Mouse (Mus musculus) megakaryocyte, embryonic 14.5 days (primary cell): ENCODE data around the gene Xrcc6.

Experiments used
- FLI1 ChIP-seq: IDR thresholded peaks from 2 replicates; pipeline ENCODE4 v1.6.1; 2012; ENCODE audit warnings: low read length, inconsistent platforms, mixed read lengths
- GATA1 ChIP-seq: IDR thresholded peaks from 3 replicates; pipeline ENCODE4 v1.6.1; 2012; ENCODE audit warnings: mixed read lengths, low read length, inconsistent platforms, borderline replicate concordance

GRCm38 (mm10) chr15:82063909-82064308, 76.3 kb downstream of the Xrcc6 start:
- TF ChIP-seq GATA1 = no peak
- no peak for TF ChIP-seq FLI1
